Mouse (Mus musculus): ENCODE data around the gene Tmem8. TPM values are rescaled to one million over a fixed set of nuclear protein-coding genes. Genes with fewer than 3 reads are reported as not detected.
"Not testable (repeated sequence)": the region's sequence is repeated elsewhere in the genome, so short reads cannot be mapped to it uniquely, and the experiment has no call there.

Gene Tmem8
- 1 to 10 TPM; 2.5 to 3.1 TPM for total RNA-seq (2021)

- intact Hi-C loops (cut with DNase I): no loop called here
- DNase-seq (ENCODE audit: low spot score): no peak
Measured at GRCm38 (mm10) chr17:26113181-26113948, at the start of gene Tmem8. Tmem8 (plus strand) TSS chr17:26113299.

DNA sequence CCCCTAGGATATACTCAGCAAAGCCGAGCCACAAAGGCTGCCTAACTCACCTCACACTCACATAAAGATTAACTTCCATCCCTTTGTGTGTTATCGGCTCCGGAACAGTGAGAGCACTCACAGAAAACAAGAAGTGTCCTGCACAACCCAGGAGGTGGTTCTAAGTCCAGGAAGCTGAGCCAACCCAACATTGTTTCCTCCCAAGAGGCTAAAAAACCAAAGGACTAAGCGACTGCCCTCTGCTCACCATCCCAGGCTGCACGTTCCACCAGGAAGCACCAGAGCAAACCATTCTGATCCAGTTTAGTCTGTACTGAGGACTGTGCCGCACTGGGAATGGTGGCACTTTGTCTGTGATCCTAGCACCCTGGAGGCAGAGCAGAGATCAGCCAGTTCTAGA, 48.2 kb upstream of the Tmem8 start:
- intact Hi-C loops (cut with DNase I): no loop called here
- DNase-seq (ENCODE audit: low spot score): no peak

DNA sequence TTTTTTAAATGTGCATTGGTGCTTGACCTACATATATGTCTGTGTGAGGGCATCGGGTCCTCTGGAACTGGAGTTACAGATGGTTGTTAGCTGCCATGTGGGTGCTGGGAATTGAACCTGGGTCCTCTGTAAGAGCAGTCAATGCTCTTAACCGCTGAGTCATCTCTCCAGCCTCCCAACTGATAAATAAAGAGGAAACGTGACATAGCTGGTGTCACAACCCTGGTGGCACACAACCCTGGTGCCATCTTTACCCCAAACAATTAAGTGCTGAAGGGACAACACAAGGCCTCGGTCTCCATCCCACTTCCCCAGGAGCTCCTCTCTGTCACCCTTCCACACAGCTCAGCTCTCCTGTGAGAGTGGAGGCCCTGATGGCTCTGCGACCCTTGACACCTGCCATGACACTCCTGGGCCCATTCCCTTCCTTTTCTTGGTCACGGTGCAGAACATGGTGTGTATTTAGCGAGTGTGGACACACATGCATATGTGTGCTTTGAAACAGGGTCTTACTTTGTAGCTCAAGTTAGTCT, 46.5 kb upstream of the Tmem8 start:
- no peak for DNase-seq (ENCODE audit: low spot score)
- intact Hi-C loops (cut with DNase I): no loop called here

GRCm38 (mm10) chr17:26068024-26068830, 44.9 kb upstream of the Tmem8 start:
- DNase-seq (ENCODE audit: low spot score): no peak
- intact Hi-C loops (cut with DNase I): no loop called here

DNA sequence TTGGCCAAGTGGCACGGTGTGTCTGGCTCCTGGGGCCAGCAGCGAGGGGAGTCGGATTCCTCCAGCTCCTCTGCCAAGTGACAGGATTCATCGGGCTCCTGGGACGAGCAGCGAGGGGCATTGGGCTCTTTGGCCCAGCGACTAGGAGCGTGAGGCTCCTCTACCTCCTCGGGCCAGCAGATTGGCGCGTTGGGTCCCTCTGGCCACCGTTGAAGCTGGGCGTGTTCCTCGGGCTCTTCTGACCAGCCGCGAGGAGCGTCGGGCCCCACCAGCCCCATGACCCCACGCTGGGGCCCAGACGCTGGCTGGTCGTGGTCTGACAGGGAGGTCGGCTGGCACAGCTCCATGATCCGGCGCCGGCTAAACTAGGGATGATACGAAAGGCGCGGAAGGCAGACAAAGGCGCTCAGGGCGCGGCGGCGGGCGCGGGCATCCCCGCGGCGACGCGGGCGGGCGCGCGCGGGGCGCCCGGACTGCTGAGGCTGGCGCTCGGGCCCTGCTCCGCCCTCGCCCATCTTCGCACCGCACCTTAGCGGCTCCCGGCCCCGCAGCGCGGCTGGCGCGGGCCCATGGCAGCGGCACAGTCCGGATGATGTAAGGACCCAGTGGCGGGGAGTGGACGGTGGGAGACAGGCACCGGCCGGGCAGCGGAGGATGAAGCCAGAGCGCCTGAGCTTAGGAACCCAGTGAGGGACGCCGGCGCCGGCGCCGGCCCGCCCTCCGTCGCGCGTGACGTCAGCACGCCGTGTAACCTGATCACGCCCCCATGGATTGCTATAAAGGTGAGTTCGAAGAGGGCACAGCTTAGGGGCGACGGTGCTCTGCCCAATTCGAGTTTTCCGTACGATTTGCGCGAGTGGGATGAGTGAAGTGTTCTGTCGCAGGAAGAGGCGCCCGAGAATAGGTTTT, 44.0 kb upstream of the Tmem8 start, which contains the start of gene Rab11fip3:
Gene Rab11fip3, minus strand, starts transcription at position 725 of the 909 bp plus-strand sequence.
- intact Hi-C loops (cut with DNase I): no loop called here

GRCm38 (mm10) chr17:26070136-26070535, 43.0 kb upstream of the Tmem8 start:
- no peak for DNase-seq (ENCODE audit: low spot score)

More for the DNA sequence above, 44.0 kb upstream of the Tmem8 start, which contains the start of gene Rab11fip3:
- peak; percentile 56 for DNase-seq (ENCODE audit: low spot score)

DNA sequence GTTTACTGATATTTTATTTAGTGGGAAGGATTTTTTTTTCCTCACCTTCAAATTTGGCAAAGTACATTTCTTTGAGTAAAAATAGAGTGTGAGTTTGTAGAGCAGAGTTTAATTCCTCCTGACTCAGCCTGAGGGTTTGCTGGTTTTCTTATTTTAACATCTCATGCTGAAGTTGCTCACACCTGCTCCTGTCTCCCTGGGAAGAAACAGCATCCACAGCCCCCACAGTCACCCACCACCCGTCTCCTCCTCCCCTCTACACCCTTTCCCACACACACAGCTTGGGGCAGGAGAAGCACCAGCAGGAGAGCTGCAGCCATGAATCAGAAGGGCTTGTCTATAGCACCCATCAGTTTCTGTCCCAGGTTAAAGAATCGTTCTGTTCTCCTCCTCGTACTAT, 37.9 kb upstream of the Tmem8 start:
- intact Hi-C loops (cut with DNase I): no loop called here
- no peak for DNase-seq (ENCODE audit: low spot score)

More at GRCm38 (mm10) chr17:26070136-26070535, 43.0 kb upstream of the Tmem8 start:
- intact Hi-C loops (cut with DNase I): no loop called here

DNA sequence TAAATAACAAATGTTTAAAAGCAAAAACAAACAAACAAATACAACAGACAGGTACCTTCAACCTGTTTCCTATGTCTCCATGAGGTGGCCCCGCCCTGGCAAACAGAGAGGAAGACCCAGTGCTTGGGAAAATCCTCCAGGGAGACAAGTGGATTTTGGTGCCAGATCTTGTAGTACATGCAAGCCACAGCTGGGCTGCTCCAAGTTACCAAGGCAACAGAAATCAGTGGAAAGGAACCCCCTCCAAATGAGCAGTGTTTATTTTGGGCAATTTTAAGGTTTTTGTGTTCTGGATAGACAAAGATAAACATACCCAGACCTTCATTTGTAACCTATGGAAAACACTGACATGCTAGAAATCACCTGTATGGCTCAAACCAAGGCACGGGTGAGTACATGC, 34.2 kb upstream of the Tmem8 start:
- intact Hi-C loops (cut with DNase I): no loop called here

GRCm38 (mm10) chr17:26080867-26081266, 32.2 kb upstream of the Tmem8 start:
- DNase-seq (ENCODE audit: low spot score): no peak
- intact Hi-C loops (cut with DNase I): no loop called here

More for the DNA sequence above, 34.2 kb upstream of the Tmem8 start:
- DNase-seq (ENCODE audit: low spot score): no peak

GRCm38 (mm10) chr17:26087059-26087564, 26.0 kb upstream of the Tmem8 start:
- no peak for DNase-seq (ENCODE audit: low spot score)
- intact Hi-C loops (cut with DNase I): no loop called here

DNA sequence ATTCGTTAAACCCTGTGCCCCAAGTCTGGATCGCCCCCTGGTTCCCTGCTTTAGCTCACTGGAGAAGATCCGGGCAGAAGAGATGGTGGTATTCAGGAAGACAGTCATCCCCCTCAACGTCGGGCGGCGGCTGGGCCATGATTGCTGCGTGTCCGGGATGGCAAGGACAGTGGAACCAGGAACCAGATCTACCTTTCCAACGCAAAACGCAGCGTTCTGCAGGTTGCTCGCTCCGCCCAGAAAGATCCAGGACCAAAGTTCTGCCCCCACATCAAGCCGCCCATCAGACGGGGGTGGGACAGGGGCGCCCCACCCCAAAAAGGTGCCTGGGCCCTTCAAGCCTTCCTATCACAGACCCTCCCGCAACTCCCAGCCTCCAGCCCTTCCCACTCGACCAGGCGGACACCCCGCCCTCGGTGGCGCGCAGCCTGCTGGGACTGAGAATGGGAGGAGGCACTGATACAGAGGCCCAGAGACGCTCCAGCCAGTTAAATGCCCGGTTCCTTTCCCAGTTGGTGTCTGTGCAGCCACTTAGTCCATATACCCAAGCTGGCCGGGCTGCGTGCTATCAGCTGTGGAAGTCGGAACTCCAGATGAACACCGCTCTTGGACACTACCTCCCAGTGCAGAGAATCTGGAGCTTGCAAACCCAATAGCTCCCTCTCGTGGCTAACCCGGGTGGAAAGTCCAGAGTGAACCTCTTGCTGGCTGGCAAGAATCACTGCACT, 23.0 kb upstream of the Tmem8 start, which contains the start of gene Decr2:
Gene Decr2, minus strand, starts transcription at position 433 of the 728 bp plus-strand sequence.
- DNase-seq (ENCODE audit: low spot score): peak; percentile 82

DNA sequence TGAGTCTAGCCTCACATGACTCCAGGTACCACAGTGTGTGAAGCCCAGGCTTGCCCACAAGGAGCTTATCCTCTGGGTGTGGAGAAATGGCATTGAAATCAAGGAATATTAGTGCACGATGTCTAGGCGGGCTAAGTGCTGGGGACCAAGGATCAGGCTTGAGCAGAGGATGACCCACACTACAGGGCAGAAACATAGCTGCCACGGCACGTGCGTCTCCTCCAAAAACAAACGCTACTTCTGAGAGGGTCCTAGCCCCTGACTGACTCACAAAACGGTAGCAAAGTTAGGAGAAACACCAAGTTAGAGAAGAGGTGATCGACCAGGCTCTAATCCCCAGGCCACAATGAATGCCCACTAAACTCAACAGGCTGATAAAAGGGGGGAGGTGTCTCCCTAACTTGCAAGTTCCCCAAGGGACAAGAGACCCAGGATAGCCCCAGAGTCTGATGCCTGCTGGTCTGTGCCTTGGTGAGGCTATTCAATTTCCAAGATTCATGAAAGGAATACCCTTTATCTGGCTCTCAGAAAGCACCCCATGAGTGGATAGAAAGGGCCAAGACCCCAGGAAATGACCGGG, 18.5 kb upstream of the Tmem8 start:
- intact Hi-C loops (cut with DNase I): loop anchor here (5.0 kb wide), 2 partner anchors 148 to 202 kb away; partner anchors contain the start of gene Fam234a
- no peak for DNase-seq (ENCODE audit: low spot score)

More for the DNA sequence above, 23.0 kb upstream of the Tmem8 start, which contains the start of gene Decr2:
- intact Hi-C loops (cut with DNase I): loop anchor here (1.0 to 5.0 kb wide), 3 partner anchors 49 to 198 kb away; no protein-coding TSS in a partner anchor

DNA sequence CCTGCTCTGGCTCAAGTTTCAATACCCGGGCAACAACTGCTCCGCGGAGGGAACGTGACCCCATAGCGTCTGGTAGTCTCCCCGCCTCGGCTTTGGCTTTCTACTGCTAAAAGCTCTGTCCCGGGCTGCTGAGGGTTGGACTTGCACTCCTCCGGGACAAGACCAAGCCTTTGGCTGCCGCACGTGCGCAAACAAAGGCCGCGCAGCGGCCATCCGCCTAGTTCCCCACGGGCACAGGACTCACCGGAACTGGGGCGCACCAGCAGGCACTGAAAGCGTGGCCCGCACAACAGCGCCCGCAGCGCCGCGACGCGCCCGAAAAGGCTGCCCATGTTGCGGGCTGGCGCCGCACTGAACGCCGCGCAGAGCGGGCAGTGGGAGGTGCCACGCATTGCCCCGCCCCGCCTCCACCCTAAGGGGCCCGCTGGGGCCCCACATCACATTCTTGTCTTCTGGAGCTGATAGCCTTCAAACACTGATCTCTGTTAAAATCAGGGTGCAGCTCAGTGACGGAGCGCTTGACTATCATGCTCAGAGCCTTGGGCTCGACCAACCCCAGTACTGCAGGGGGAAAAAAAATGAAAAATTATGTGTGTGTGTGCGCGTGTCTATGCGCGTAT, 17.9 kb upstream of the Tmem8 start, which contains the start of gene Nme4:
Gene Nme4, minus strand, starts transcription at position 482 of the 620 bp plus-strand sequence.
- intact Hi-C loops (cut with DNase I): loop anchor here (5.0 kb wide), 1 partner anchor 147 kb away; the partner anchor contains the start of gene Fam234a
- no peak for DNase-seq (ENCODE audit: low spot score)

DNA sequence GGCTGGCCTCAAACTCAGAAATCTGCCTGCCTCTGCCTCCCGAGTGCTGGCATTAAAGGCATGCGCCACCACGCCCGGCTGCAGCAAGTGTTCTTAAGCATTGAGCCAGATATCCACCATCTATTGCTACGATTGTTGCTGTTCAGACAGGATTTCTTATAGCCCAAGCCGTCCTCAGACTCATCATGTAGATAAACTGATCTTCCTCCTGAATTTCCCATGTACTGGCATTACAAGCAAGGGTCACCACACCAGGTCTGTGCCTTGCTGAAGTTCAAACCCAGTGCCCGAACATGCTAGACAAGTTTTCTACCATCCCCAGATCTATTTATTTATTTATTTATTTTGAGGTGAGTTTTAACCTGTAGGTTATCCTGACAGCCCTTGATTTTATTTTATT, 14.6 kb upstream of the Tmem8 start:
- no peak for DNase-seq (ENCODE audit: low spot score)
- intact Hi-C loops (cut with DNase I): loop anchor here (5.0 kb wide), 1 partner anchor 144 kb away; the partner anchor contains the start of gene Fam234a

- DNase-seq (ENCODE audit: low spot score): not testable (repeated sequence)
- intact Hi-C loops (cut with DNase I): loop anchor here (5.0 kb wide), 1 partner anchor 143 kb away; the partner anchor contains the start of gene Fam234a
Measured at GRCm38 (mm10) chr17:26099316-26099715, 13.8 kb upstream of the Tmem8 start.

DNA sequence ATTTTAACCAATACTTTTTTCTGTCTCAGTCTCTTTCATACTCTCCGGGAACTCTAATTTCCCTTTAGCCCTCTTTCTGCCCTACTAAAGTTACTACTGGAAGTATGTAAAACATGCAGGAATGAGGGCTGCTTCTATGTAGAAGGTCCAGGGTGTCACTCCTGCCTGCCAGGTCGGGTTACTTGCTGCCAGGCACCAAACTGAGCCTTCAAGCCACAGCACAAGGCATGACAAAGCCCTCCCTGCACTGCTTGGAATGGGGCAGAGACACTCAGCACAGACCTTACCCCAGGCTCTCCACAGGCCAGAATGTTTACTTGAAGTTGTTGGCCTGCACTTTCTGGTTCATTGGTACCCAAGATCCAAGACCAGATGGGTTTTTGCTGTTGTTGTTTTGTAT, 12.9 kb upstream of the Tmem8 start:
- DNase-seq (ENCODE audit: low spot score): no peak
- intact Hi-C loops (cut with DNase I): no loop called here

DNA sequence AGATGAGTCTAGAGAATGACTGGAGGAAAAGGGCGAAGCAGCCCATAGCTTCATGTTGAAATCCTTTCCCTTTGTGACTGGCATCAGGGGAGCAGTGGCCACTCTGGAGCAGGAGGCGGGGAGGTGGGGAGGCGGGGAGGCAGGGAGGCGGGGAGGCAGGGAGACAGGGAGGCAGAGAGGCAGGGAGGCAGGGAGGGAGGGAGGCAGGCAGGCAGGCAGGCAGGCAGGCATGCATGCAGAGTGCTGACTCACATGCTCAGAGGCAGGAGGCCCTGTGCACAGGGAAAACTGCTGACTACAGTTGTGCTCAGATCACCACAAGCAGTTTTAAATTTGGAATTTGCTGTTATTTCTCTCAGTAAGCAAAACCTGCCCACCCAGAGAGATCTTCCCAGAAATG, 11.6 kb upstream of the Tmem8 start:
- intact Hi-C loops (cut with DNase I): no loop called here
- DNase-seq (ENCODE audit: low spot score): no peak
